Mouse (Mus musculus): ENCODE measurements around the gene Prkcb. TPM values are rescaled to one million over a fixed set of nuclear protein-coding genes. Genes with fewer than 3 reads are reported as not detected.

The Prkcb gene
- polyA plus RNA-seq, 1 experiment from 2014 or later, result 3.7 TPM

GRCm38 (mm10) chr7:122389633-122390032 is 101.1 kb downstream of the Prkcb start:
- Histone ChIP-seq H3K27ac (ENCODE audit: low read depth, low read length) (no peak overlapping the region), H3K4me3 (ENCODE audit: low read depth, low read length) (no peak overlapping the region), H3K27me3 (replicated peaks; ENCODE audit: control insufficient read depth, insufficient read depth, low read length) (no peaks in the 10 kb centered on the region), H3K4me2 (no peak overlapping the region), H3K4me1 (replicated peaks; ENCODE audit: control insufficient read depth, insufficient read depth, low read length) (no peaks in the 10 kb centered on the region), H3K36me3 (ENCODE audit: control insufficient read depth, insufficient read depth, low read length) (no peaks in the 10 kb centered on the region), H3K9me3 (ENCODE audit: control insufficient read depth, low read length) (no peaks in the 10 kb centered on the region), H3K9ac (ENCODE audit: low read depth, low read length) (no peak overlapping the region)
- ATAC-seq (replicated peaks; ENCODE audit: low FRiP score), result no peak
- no peak for DNase-seq (ENCODE audit: low spot score)
- WGBS, result 48% methylated on average over 6 of the region's 6 CpGs

- DNase-seq (ENCODE audit: low spot score) (no peak), ATAC-seq (replicated peaks; ENCODE audit: low FRiP score) (no peak)
- Histone ChIP-seq H3K9ac (ENCODE audit: low read depth, low read length) (no peak overlapping the region), H3K4me2 (no peak overlapping the region), H3K4me3 (ENCODE audit: low read depth, low read length) (no peak overlapping the region), H3K27me3 (replicated peaks; ENCODE audit: control insufficient read depth, insufficient read depth, low read length) (no peaks in the 10 kb centered on the region), H3K36me3 (ENCODE audit: control insufficient read depth, insufficient read depth, low read length) (no peaks in the 10 kb centered on the region), H3K27ac (ENCODE audit: low read depth, low read length) (no peak overlapping the region), H3K9me3 (ENCODE audit: control insufficient read depth, low read length) (no peaks in the 10 kb centered on the region), H3K4me1 (replicated peaks; ENCODE audit: control insufficient read depth, insufficient read depth, low read length) (no peaks in the 10 kb centered on the region)
- WGBS, result 55% methylated on average over 5 of the region's 5 CpGs
Measured at GRCm38 (mm10) chr7:122390200-122390599, 101.6 kb downstream of the Prkcb start.

GRCm38 (mm10) chr7:122390683-122391082 is 102.1 kb downstream of the Prkcb start:
- Histone ChIP-seq H3K4me3 (ENCODE audit: low read depth, low read length) (no peak overlapping the region), H3K27me3 (replicated peaks; ENCODE audit: control insufficient read depth, insufficient read depth, low read length) (no peaks in the 10 kb centered on the region), H3K4me2 (no peak overlapping the region), H3K9ac (ENCODE audit: low read depth, low read length) (no peak overlapping the region), H3K36me3 (ENCODE audit: control insufficient read depth, insufficient read depth, low read length) (no peaks in the 10 kb centered on the region), H3K27ac (ENCODE audit: low read depth, low read length) (no peak overlapping the region), H3K4me1 (replicated peaks; ENCODE audit: control insufficient read depth, insufficient read depth, low read length) (no peaks in the 10 kb centered on the region), H3K9me3 (ENCODE audit: control insufficient read depth, low read length) (no peaks in the 10 kb centered on the region)
- whole genome bisulfite sequencing, result 61% methylated on average over 4 of the region's 4 CpGs
- ATAC-seq (replicated peaks; ENCODE audit: low FRiP score) (no peak), DNase-seq (ENCODE audit: low spot score) (no peak)

GRCm38 (mm10) chr7:122391382-122391781 is 102.8 kb downstream of the Prkcb start:
- Histone ChIP-seq H3K4me2 (no peak overlapping the region), H3K9ac (ENCODE audit: low read depth, low read length) (no peak overlapping the region), H3K9me3 (ENCODE audit: control insufficient read depth, low read length) (no peaks in the 10 kb centered on the region), H3K27me3 (replicated peaks; ENCODE audit: control insufficient read depth, insufficient read depth, low read length) (no peaks in the 10 kb centered on the region), H3K4me3 (ENCODE audit: low read depth, low read length) (no peak overlapping the region), H3K27ac (ENCODE audit: low read depth, low read length) (no peak overlapping the region), H3K36me3 (ENCODE audit: control insufficient read depth, insufficient read depth, low read length) (no peaks in the 10 kb centered on the region), H3K4me1 (replicated peaks; ENCODE audit: control insufficient read depth, insufficient read depth, low read length) (no peaks in the 10 kb centered on the region)
- WGBS, result 69% methylated on average over 3 of the region's 3 CpGs
- ATAC-seq (replicated peaks; ENCODE audit: low FRiP score) (no peak), DNase-seq (ENCODE audit: low spot score) (no peak)

GRCm38 (mm10) chr7:122393964-122394363 is 105.4 kb downstream of the Prkcb start:
- DNase-seq (ENCODE audit: low spot score) (no peak), ATAC-seq (replicated peaks; ENCODE audit: low FRiP score) (no peak)
- Histone ChIP-seq H3K9ac (ENCODE audit: low read depth, low read length) (no peak overlapping the region), H3K36me3 (ENCODE audit: control insufficient read depth, insufficient read depth, low read length) (no peaks in the 10 kb centered on the region), H3K4me1 (replicated peaks; ENCODE audit: control insufficient read depth, insufficient read depth, low read length) (no peaks in the 10 kb centered on the region), H3K4me2 (no peak overlapping the region), H3K27ac (ENCODE audit: low read depth, low read length) (no peak overlapping the region), H3K27me3 (replicated peaks; ENCODE audit: control insufficient read depth, insufficient read depth, low read length) (no peaks in the 10 kb centered on the region), H3K4me3 (ENCODE audit: low read depth, low read length) (no peak overlapping the region), H3K9me3 (ENCODE audit: control insufficient read depth, low read length) (no peaks in the 10 kb centered on the region)
- WGBS, result 46% methylated on average over 5 of the region's 5 CpGs

- no peak overlapping the region for H3K27ac ChIP-seq (ENCODE audit: low read depth, low read length)
- no peak for DNase-seq (ENCODE audit: low spot score)
- H3K4me2 ChIP-seq, result no peak overlapping the region
- no peaks in the 10 kb centered on the region for H3K36me3 ChIP-seq (ENCODE audit: control insufficient read depth, insufficient read depth, low read length)
- H3K4me1 ChIP-seq (replicated peaks; ENCODE audit: control insufficient read depth, insufficient read depth, low read length), result no peaks in the 10 kb centered on the region
- H3K27me3 ChIP-seq (replicated peaks; ENCODE audit: control insufficient read depth, insufficient read depth, low read length), result no peaks in the 10 kb centered on the region
- H3K4me3 ChIP-seq (ENCODE audit: low read depth, low read length), result no peak overlapping the region
- 65% methylated on average over 7 of the region's 7 CpGs for WGBS
- H3K9ac ChIP-seq (ENCODE audit: low read depth, low read length), result no peak overlapping the region
- no peak for ATAC-seq (replicated peaks; ENCODE audit: low FRiP score)
- no peaks in the 10 kb centered on the region for H3K9me3 ChIP-seq (ENCODE audit: control insufficient read depth, low read length)
Measured at GRCm38 (mm10) chr7:122395159-122395975, 106.8 kb downstream of the Prkcb start.

GRCm38 (mm10) chr7:122395976-122396315 is 107.4 kb downstream of the Prkcb start:
- Histone ChIP-seq H3K4me3 (ENCODE audit: low read depth, low read length) (no peak overlapping the region), H3K4me1 (replicated peaks; ENCODE audit: control insufficient read depth, insufficient read depth, low read length) (no peaks in the 10 kb centered on the region), H3K9ac (ENCODE audit: low read depth, low read length) (no peak overlapping the region), H3K4me2 (no peak overlapping the region), H3K27me3 (replicated peaks; ENCODE audit: control insufficient read depth, insufficient read depth, low read length) (no peaks in the 10 kb centered on the region), H3K9me3 (ENCODE audit: control insufficient read depth, low read length) (no peaks in the 10 kb centered on the region), H3K27ac (ENCODE audit: low read depth, low read length) (no peak overlapping the region), H3K36me3 (ENCODE audit: control insufficient read depth, insufficient read depth, low read length) (no peaks in the 10 kb centered on the region)
- no peak for DNase-seq (ENCODE audit: low spot score)
- no peak for ATAC-seq (replicated peaks; ENCODE audit: low FRiP score)
- WGBS, result 85% methylated on average over 5 of the region's 5 CpGs

- no peaks in the 10 kb centered on the region for H3K9me3 ChIP-seq (ENCODE audit: control insufficient read depth, low read length)
- 79% methylated on average over 3 of the region's 3 CpGs for WGBS
Measured at GRCm38 (mm10) chr7:122397699-122398098, 109.1 kb downstream of the Prkcb start.

GRCm38 (mm10) chr7:122402041-122402440 is 113.5 kb downstream of the Prkcb start:
- Histone ChIP-seq H3K9me3 (ENCODE audit: control insufficient read depth, low read length) (no peaks in the 10 kb centered on the region), H3K4me3 (ENCODE audit: low read depth, low read length) (no peak overlapping the region), H3K27ac (ENCODE audit: low read depth, low read length) (no peak overlapping the region), H3K9ac (ENCODE audit: low read depth, low read length) (no peak overlapping the region), H3K36me3 (ENCODE audit: control insufficient read depth, insufficient read depth, low read length) (no peaks in the 10 kb centered on the region), H3K4me1 (replicated peaks; ENCODE audit: control insufficient read depth, insufficient read depth, low read length) (no peaks in the 10 kb centered on the region; the same call in 1 of the 2 replicates), H3K4me2 (no peak overlapping the region), H3K27me3 (replicated peaks; ENCODE audit: control insufficient read depth, insufficient read depth, low read length) (no peaks in the 10 kb centered on the region)
- 79% methylated on average over 7 of the region's 7 CpGs for WGBS
- DNase-seq (ENCODE audit: low spot score) (no peak), ATAC-seq (replicated peaks; ENCODE audit: low FRiP score) (no peak)

More at GRCm38 (mm10) chr7:122397699-122398098, 109.1 kb downstream of the Prkcb start:
- H3K27me3 ChIP-seq (replicated peaks; ENCODE audit: control insufficient read depth, insufficient read depth, low read length), result no peaks in the 10 kb centered on the region
- H3K4me3 ChIP-seq (ENCODE audit: low read depth, low read length), result no peak overlapping the region
- DNase-seq (ENCODE audit: low spot score) (no peak), ATAC-seq (replicated peaks; ENCODE audit: low FRiP score) (no peak)
- no peak overlapping the region for H3K4me2 ChIP-seq
- no peak overlapping the region for H3K27ac ChIP-seq (ENCODE audit: low read depth, low read length)
- H3K9ac ChIP-seq (ENCODE audit: low read depth, low read length), result no peak overlapping the region
- no peaks in the 10 kb centered on the region for H3K36me3 ChIP-seq (ENCODE audit: control insufficient read depth, insufficient read depth, low read length)
- H3K4me1 ChIP-seq (replicated peaks; ENCODE audit: control insufficient read depth, insufficient read depth, low read length), result no peaks in the 10 kb centered on the region
